In the genomic region with DNA sequence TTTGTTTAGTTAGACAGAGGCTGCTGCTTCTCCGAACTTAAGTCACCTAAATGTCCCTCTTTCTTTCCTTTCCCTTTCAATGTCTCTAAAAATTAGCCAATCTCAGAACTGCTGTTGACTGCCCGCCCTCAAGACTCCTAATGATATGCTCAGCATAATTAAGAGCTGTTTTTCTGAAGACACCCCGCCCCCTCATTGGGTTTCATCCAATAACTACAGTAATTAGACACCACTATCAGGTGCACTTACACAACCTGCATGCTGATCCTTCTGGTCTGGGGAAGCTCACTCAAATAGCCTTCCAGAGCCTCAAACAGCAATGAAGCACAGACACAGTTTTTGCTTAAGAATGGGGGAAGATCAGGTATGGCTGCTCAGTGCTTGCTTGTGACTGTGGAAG, we compare ENCODE assay signal across 27 mouse cellular contexts. TPM values are rescaled to one million over a fixed set of nuclear protein-coding genes. Genes with fewer than 3 reads are reported as not detected.
DNase-seq lines count a peak whose midpoint lies in the region; ATAC-seq lines count a peak whose summit lies in the region.
"Had no signal": no experiment of that assay in that cellular context is flagged by ENCODE, and none has a peak within 500 bp of the region (broad histone marks: within the 10 kb centered on the region; RNA-seq: fewer than 3 reads in every experiment).

No protein-coding gene starts in this region.

- no peak overlapping the region for H3K27ac ChIP-seq in embryonic facial prominence, embryonic 14.5 days (replicated peaks; ENCODE audit: low read depth, low read length)
- H3K27ac ChIP-seq in embryonic facial prominence, embryonic 10.5 days (replicated peaks) = no peak overlapping the region
- H3K27ac ChIP-seq in intestine, embryonic 15.5 days = no peak overlapping the region
- H3K27ac ChIP-seq: embryonic facial prominence, embryonic 15.5 days; forebrain, embryonic 12.5 days; gastrocnemius, adult 2 months; heart, embryonic 15.5 days; hindbrain, embryonic 10.5 days; hindbrain, embryonic 13.5 days had no signal

- no peaks in the 10 kb centered on the region for H3K27me3 ChIP-seq in embryonic facial prominence, embryonic 14.5 days (replicated peaks; ENCODE audit: control insufficient read depth, insufficient read depth, low read length)
- no peaks in the 10 kb centered on the region for H3K27me3 ChIP-seq in embryonic facial prominence, embryonic 10.5 days (replicated peaks; ENCODE audit: low read depth, poor library complexity, severe bottlenecking)
- no peaks in the 10 kb centered on the region for H3K27me3 ChIP-seq in intestine, embryonic 15.5 days (replicated peaks)
- H3K27me3 ChIP-seq: embryonic facial prominence, embryonic 15.5 days; heart, embryonic 12.5 days; heart, embryonic 15.5 days; hindbrain, embryonic 13.5 days; Patski had no signal

- H3K4me3 ChIP-seq in embryonic facial prominence, embryonic 14.5 days (ENCODE audit: low read depth, low read length) = no peak overlapping the region
- no peak overlapping the region for H3K4me3 ChIP-seq in embryonic facial prominence, embryonic 10.5 days
- no peak overlapping the region for H3K4me3 ChIP-seq in intestine, embryonic 15.5 days (replicated peaks)
- H3K4me3 ChIP-seq: embryonic facial prominence, embryonic 15.5 days; forebrain, embryonic 12.5 days; gastrocnemius, adult 2 months; heart, embryonic 12.5 days; heart, embryonic 15.5 days; hindbrain, embryonic 10.5 days; hindbrain, embryonic 13.5 days had no signal

- H3K9me3 ChIP-seq in embryonic facial prominence, embryonic 14.5 days (ENCODE audit: control insufficient read depth, low read length) = no peaks in the 10 kb centered on the region
- H3K9me3 ChIP-seq in embryonic facial prominence, embryonic 10.5 days = peaks cover 3% of the 10 kb centered on the region; the same call in 1 of the 2 replicates
- no peaks in the 10 kb centered on the region for H3K9me3 ChIP-seq in intestine, embryonic 15.5 days
- H3K9me3 ChIP-seq: embryonic facial prominence, embryonic 15.5 days; forebrain, embryonic 12.5 days; heart, embryonic 15.5 days; hindbrain, embryonic 10.5 days had no signal

- H3K4me2 ChIP-seq in embryonic facial prominence, embryonic 14.5 days (ENCODE audit: low read depth, low read length) = no peak overlapping the region
- H3K4me2 ChIP-seq in intestine, embryonic 15.5 days (replicated peaks) = no peak overlapping the region
- H3K4me2 ChIP-seq: embryonic facial prominence, embryonic 15.5 days; forebrain, embryonic 12.5 days; heart, embryonic 12.5 days; heart, embryonic 15.5 days; hindbrain, embryonic 13.5 days had no signal

- no peak overlapping the region for H3K9ac ChIP-seq in embryonic facial prominence, embryonic 14.5 days (ENCODE audit: low read depth, low read length)
- no peak overlapping the region for H3K9ac ChIP-seq in intestine, embryonic 15.5 days
- H3K9ac ChIP-seq: embryonic facial prominence, embryonic 15.5 days; forebrain, embryonic 12.5 days; heart, embryonic 12.5 days; heart, embryonic 15.5 days; hindbrain, embryonic 13.5 days had no signal

- DNase-seq in embryonic facial prominence, embryonic 14.5 days (ENCODE audit: low spot score) = peak; percentile 14
- DNase-seq in embryonic facial prominence, embryonic 10.5 days (ENCODE audit: low spot score) = no peak
- peak; percentile 24 for DNase-seq in kidney, adult 9 months
- DNase-seq in kidney, postnatal 10 days = no peak
- peak; percentile 13 for DNase-seq in lung, postnatal 36 days
- DNase-seq in lung, postnatal 25 days (ENCODE audit: low spot score) = no peak
- DNase-seq in spleen, adult 12 weeks (ENCODE audit: low spot score) = no peak
- DNase-seq: adrenal gland, adult 2 months; adrenal gland, postnatal 14 days; cerebellum, adult 11-12 months; cerebellum, adult 8-10 months; cerebellum, postnatal 36 days; gastrocnemius, adult 2 months; gastrocnemius, postnatal 14 days; heart, adult 18-20 months; heart, postnatal 10 days; heart, postnatal 36 days had no signal

- WGBS in embryonic facial prominence, embryonic 14.5 days = 77% methylated on average over 3 of the region's 3 CpGs
- WGBS in embryonic facial prominence, embryonic 10.5 days = 78% methylated on average over 3 of the region's 3 CpGs
- 81% methylated on average over 3 of the region's 3 CpGs for WGBS in intestine, embryonic 15.5 days

- H3K36me3 ChIP-seq in embryonic facial prominence, embryonic 14.5 days (ENCODE audit: control insufficient read depth, insufficient read depth, low read length) = peaks cover 51% of the 10 kb centered on the region
- H3K36me3 ChIP-seq in embryonic facial prominence, embryonic 10.5 days (replicated peaks) = peaks cover 43% of the 10 kb centered on the region
- peaks cover 22% of the 10 kb centered on the region for H3K36me3 ChIP-seq in intestine, embryonic 15.5 days

- H3K4me1 ChIP-seq in embryonic facial prominence, embryonic 14.5 days (ENCODE audit: control insufficient read depth, insufficient read depth, low read length) = no peaks in the 10 kb centered on the region
- no peaks in the 10 kb centered on the region for H3K4me1 ChIP-seq in embryonic facial prominence, embryonic 10.5 days
- no peaks in the 10 kb centered on the region for H3K4me1 ChIP-seq in intestine, embryonic 15.5 days (replicated peaks)
- H3K4me1 ChIP-seq: embryonic facial prominence, embryonic 15.5 days; heart, embryonic 15.5 days had no signal

- ATAC-seq in embryonic facial prominence, embryonic 14.5 days (ENCODE audit: low read depth) = no peak
- ATAC-seq in intestine, embryonic 15.5 days = no peak
- ATAC-seq: forebrain, embryonic 16.5 days; hindbrain, embryonic 16.5 days; Patski had no signal

RNA-seq across cellular contexts. Expression of gene Slc4a11, which starts 52.4 kb away (rescaled TPM):
- 1.8 and 2.3 TPM in 2 replicates for polyA plus RNA-seq in embryonic facial prominence, embryonic 14.5 days (2014; fragmentation: Nextera tagmentation; extraction: Ambion mirVana)
- 0.53 and 0.69 TPM in 2 replicates for polyA plus RNA-seq in embryonic facial prominence, embryonic 10.5 days (2016; fragmentation: Nextera tagmentation; extraction: Ambion mirVana)
- polyA plus RNA-seq in intestine, embryonic 15.5 days (2015; fragmentation: Nextera tagmentation; extraction: Ambion mirVana) = 0.13 and 0.21 TPM in 2 replicates

Comparison
In these comparisons a context has a peak if more than half of its experiments do, and no peak if none do; other contexts are left out.
1. DNase-seq: peak in embryonic facial prominence, embryonic 14.5 days (single experiment), kidney, adult 9 months (single experiment) and lung, postnatal 36 days (single experiment); none in embryonic facial prominence, embryonic 10.5 days (single experiment), kidney, postnatal 10 days (single experiment), lung, postnatal 25 days (single experiment) and spleen, adult 12 weeks (single experiment).